Comparison of ENCODE assay signal across 8 mouse cellular contexts in genomic region chr12:86422166-86422910, GRCm38 (mm10).
DNase-seq lines count a peak whose midpoint lies in the region; ATAC-seq and TF ChIP-seq lines count a peak whose summit lies in the region.

No protein-coding gene starts in this region.

- DNase-seq in cerebellum, adult 8-10 months, result peak; percentile 14
- DNase-seq in c-Kit-positive CD71-positive TER-119-positive erythroid progenitor cells, embryonic 14.5 days (ENCODE audit: low spot score), result no peak
- no peak for DNase-seq in spleen, postnatal 4 days (ENCODE audit: low spot score in 2 of 2)
- no peak for DNase-seq in layer of hippocampus, adult 18-20 months (ENCODE audit: low spot score in 2 of 2)

- WGBS in heart, embryonic 15.5 days, result 2% methylated on average over 59 of the region's 59 CpGs
- 3% methylated on average over 58 of the region's 59 CpGs for WGBS in liver, embryonic 15.5 days (ENCODE audit: insufficient replicate concordance)

- peaks cover 99% of the 10 kb centered on the region for H3K27me3 ChIP-seq in E14TG2a.4 (ENCODE audit: insufficient read depth, low read length)
- peaks cover 76% of the 10 kb centered on the region for H3K27me3 ChIP-seq in heart, embryonic 15.5 days
- H3K27me3 ChIP-seq in liver, embryonic 15.5 days, result peaks cover 90% of the 10 kb centered on the region

- peak overlapping the region; percentile 78 for H3K4me3 ChIP-seq in E14TG2a.4 (replicated peaks; ENCODE audit: low read length)
- H3K4me3 ChIP-seq in heart, embryonic 15.5 days, result peak overlapping the region; percentile 64
- peak overlapping the region; percentile 46 for H3K4me3 ChIP-seq in liver, embryonic 15.5 days (replicated peaks)

- H3K9ac ChIP-seq in heart, embryonic 15.5 days, result peak overlapping the region; percentile 46
- H3K9ac ChIP-seq in liver, embryonic 15.5 days, result no peak overlapping the region

- no peaks in the 10 kb centered on the region for H3K36me3 ChIP-seq in E14TG2a.4 (ENCODE audit: insufficient read depth, low read length)
- H3K36me3 ChIP-seq in heart, embryonic 15.5 days, result no peaks in the 10 kb centered on the region
- no peaks in the 10 kb centered on the region for H3K36me3 ChIP-seq in liver, embryonic 15.5 days (replicated peaks)

- TF ChIP-seq CTCF in E14TG2a.4 (conservative IDR thresholded peaks at IDR 0.05; ENCODE audit: low read length), result no peak

- peaks cover 10% of the 10 kb centered on the region for H3K9me3 ChIP-seq in E14TG2a.4 (ENCODE audit: low read length)
- H3K9me3 ChIP-seq in heart, embryonic 15.5 days (replicated peaks), result no peaks in the 10 kb centered on the region
- H3K9me3 ChIP-seq in liver, embryonic 15.5 days (replicated peaks), result no peaks in the 10 kb centered on the region

- H3K27ac ChIP-seq in heart, embryonic 15.5 days, result no peak overlapping the region
- no peak overlapping the region for H3K27ac ChIP-seq in liver, embryonic 15.5 days (replicated peaks)

- no peak for ATAC-seq in cerebellum, adult (ENCODE audit: insufficient number of reproducible peaks, low FRiP score, low TSS enrichment)
- no peak for ATAC-seq in heart, embryonic 15.5 days (replicated peaks; ENCODE audit: insufficient number of reproducible peaks, insufficient read depth, low FRiP score, low read depth)
- ATAC-seq in liver, embryonic 15.5 days (ENCODE audit: insufficient read depth), result no peak

- peaks cover 40% of the 10 kb centered on the region for H3K4me1 ChIP-seq in E14TG2a.4 (replicated peaks; ENCODE audit: low read depth, low read length)
- H3K4me1 ChIP-seq in heart, embryonic 15.5 days (replicated peaks), result peaks cover 22% of the 10 kb centered on the region
- no peaks in the 10 kb centered on the region for H3K4me1 ChIP-seq in liver, embryonic 15.5 days (replicated peaks)

- peak overlapping the region; percentile 94 for H3K4me2 ChIP-seq in heart, embryonic 15.5 days
- H3K4me2 ChIP-seq in liver, embryonic 15.5 days, result peak overlapping the region; percentile 60
